Mouse (Mus musculus) brain, embryonic 14.5 days (tissue): ENCODE results near the gene Zfp988.
"Not testable (repeated sequence)": the region's sequence is repeated elsewhere in the genome, so short reads cannot be mapped to it uniquely, and the experiment has no call there.

Experiments
- CTCF ChIP-seq: fragments of 200-500 bp; IDR thresholded peaks from 2 replicates; pipeline ENCODE4 v1.5.1; 2012; ENCODE audit warnings: inconsistent platforms, mild to moderate bottlenecking, moderate library complexity, borderline replicate concordance; ENCODE audit not compliant: insufficient read depth, insufficient read length; ENCODE audit errors: extremely low read depth
- POLR2A ChIP-seq: fragments of 200-500 bp; IDR thresholded peaks from 2 replicates; pipeline ENCODE4 v1.6.1; 2012; ENCODE audit warnings: mild to moderate bottlenecking, inconsistent platforms, borderline replicate concordance; ENCODE audit not compliant: poor library complexity, insufficient read depth, insufficient read length, severe bottlenecking; ENCODE audit errors: extremely low read depth

GRCm38 (mm10) chr4:147335036-147335690, 29.7 kb downstream of the Zfp988 start:
- TF ChIP-seq CTCF, POLR2A: not testable (repeated sequence)
